ENCODE assay signal across 17 mouse cellular contexts in genomic region chr8:64926355-64926754, GRCm38 (mm10). TPM values are rescaled to one million over a fixed set of nuclear protein-coding genes. Genes with fewer than 3 reads are reported as not detected.
A peak's percentile ranks its signal among the peaks of the same experiment; 100 is the strongest.
DNase-seq lines count a peak whose midpoint lies in the region; ATAC-seq and TF ChIP-seq lines count a peak whose summit lies in the region.
"Had no signal": no experiment of that assay in that cellular context is flagged by ENCODE, and none has a peak within 500 bp of the region (broad histone marks: within the 10 kb centered on the region; RNA-seq: fewer than 3 reads in every experiment).

No protein-coding gene starts in this region.

- H3K4me1 ChIP-seq in hindbrain, postnatal 0 days (ENCODE audit: insufficient read depth, low read length), result no peaks in the 10 kb centered on the region
- H3K4me1 ChIP-seq in hindbrain, embryonic 14.5 days (replicated peaks; ENCODE audit: control insufficient read depth, insufficient read depth, low read length), result 0 out of 2 replicates have a peak, but pooled peaks cover 2% of the 10 kb centered on the region
- no peaks in the 10 kb centered on the region for H3K4me1 ChIP-seq in lung, postnatal 0 days (ENCODE audit: insufficient read depth, low read depth, low read length)
- 0 out of 2 replicates have a peak, but pooled peaks cover 5% of the 10 kb centered on the region for H3K4me1 ChIP-seq in limb, embryonic 10.5 days
- H3K4me1 ChIP-seq: liver, embryonic 13.5 days; neural tube, embryonic 15.5 days had no signal

- no peak overlapping the region for H3K27ac ChIP-seq in hindbrain, postnatal 0 days
- no peak overlapping the region for H3K27ac ChIP-seq in hindbrain, embryonic 14.5 days
- no peak overlapping the region for H3K27ac ChIP-seq in lung, postnatal 0 days (ENCODE audit: low read length)
- H3K27ac ChIP-seq in limb, embryonic 10.5 days, result no peak overlapping the region
- H3K27ac ChIP-seq: hindbrain, embryonic 13.5 days; liver, embryonic 13.5 days; neural tube, embryonic 15.5 days; stomach, postnatal 0 days had no signal

- no peak overlapping the region for H3K4me2 ChIP-seq in hindbrain, postnatal 0 days (ENCODE audit: low read depth, low read length)
- no peak overlapping the region for H3K4me2 ChIP-seq in hindbrain, embryonic 14.5 days (replicated peaks)
- H3K4me2 ChIP-seq in lung, postnatal 0 days (replicated peaks; ENCODE audit: low read depth, low read length), result no peak overlapping the region
- H3K4me2 ChIP-seq: hindbrain, embryonic 13.5 days; liver, embryonic 13.5 days; neural tube, embryonic 15.5 days had no signal

- no peak for ATAC-seq in hindbrain, postnatal 0 days
- no peak for ATAC-seq in hindbrain, embryonic 14.5 days (ENCODE audit: low FRiP score)
- no peak for ATAC-seq in lung, postnatal 0 days
- ATAC-seq: intestine, postnatal 0 days had no signal

- TF ChIP-seq CTCF in hindbrain, postnatal 0 days (IDR thresholded peaks at IDR 0.05; ENCODE audit: low read depth), result no peak
- TF ChIP-seq CTCF in lung, postnatal 0 days (IDR thresholded peaks at IDR 0.05), result no peak

- no peak for TF ChIP-seq EP300 in lung, postnatal 0 days (IDR thresholded peaks at IDR 0.05)

- no peaks in the 10 kb centered on the region for H3K9me3 ChIP-seq in hindbrain, postnatal 0 days (ENCODE audit: low read length)
- H3K9me3 ChIP-seq in hindbrain, embryonic 14.5 days (ENCODE audit: control insufficient read depth, low read length), result no peaks in the 10 kb centered on the region
- H3K9me3 ChIP-seq in lung, postnatal 0 days (ENCODE audit: low read length), result no peaks in the 10 kb centered on the region
- no peaks in the 10 kb centered on the region for H3K9me3 ChIP-seq in limb, embryonic 10.5 days (replicated peaks)
- H3K9me3 ChIP-seq: hindbrain, embryonic 13.5 days; liver, embryonic 13.5 days; neural tube, embryonic 15.5 days had no signal

- no peaks in the 10 kb centered on the region for H3K36me3 ChIP-seq in hindbrain, postnatal 0 days (ENCODE audit: insufficient read depth, low read length)
- no peaks in the 10 kb centered on the region for H3K36me3 ChIP-seq in hindbrain, embryonic 14.5 days (replicated peaks; ENCODE audit: control insufficient read depth, insufficient read depth)
- no peaks in the 10 kb centered on the region for H3K36me3 ChIP-seq in lung, postnatal 0 days (ENCODE audit: insufficient read depth, low read length)
- H3K36me3 ChIP-seq in limb, embryonic 10.5 days, result no peaks in the 10 kb centered on the region
- H3K36me3 ChIP-seq: hindbrain, embryonic 13.5 days; liver, embryonic 13.5 days; neural tube, embryonic 15.5 days had no signal

- H3K9ac ChIP-seq in hindbrain, postnatal 0 days (replicated peaks; ENCODE audit: low read length), result no peak overlapping the region
- H3K9ac ChIP-seq in hindbrain, embryonic 14.5 days, result no peak overlapping the region
- H3K9ac ChIP-seq in lung, postnatal 0 days (replicated peaks; ENCODE audit: low read depth), result no peak overlapping the region
- H3K9ac ChIP-seq: hindbrain, embryonic 13.5 days; liver, embryonic 13.5 days; neural tube, embryonic 15.5 days had no signal

- H3K4me3 ChIP-seq in hindbrain, postnatal 0 days (ENCODE audit: low read length), result no peak overlapping the region
- no peak overlapping the region for H3K4me3 ChIP-seq in hindbrain, embryonic 14.5 days (replicated peaks; ENCODE audit: low read length)
- no peak overlapping the region for H3K4me3 ChIP-seq in lung, postnatal 0 days (ENCODE audit: low read depth, low read length)
- H3K4me3 ChIP-seq in limb, embryonic 10.5 days, result no peak overlapping the region
- H3K4me3 ChIP-seq: hindbrain, embryonic 13.5 days; liver, embryonic 13.5 days; neural tube, embryonic 15.5 days had no signal

- peak; percentile 23 for DNase-seq in adrenal gland, adult 2 months
- DNase-seq in adrenal gland, adult 18-20 months (ENCODE audit: low spot score in 2 of 2), result no peak
- DNase-seq in hindbrain, postnatal 0 days (ENCODE audit: low spot score), result peak; percentile 20
- DNase-seq in hindbrain, embryonic 14.5 days (ENCODE audit: low spot score), result no peak
- DNase-seq in lung, postnatal 0 days (ENCODE audit: low spot score), result peak; percentile 21
- DNase-seq in lung, postnatal 10 days, result no peak
- peak; percentile 52 to 57 for DNase-seq in left cerebral cortex, adult 9 months (ENCODE audit: low spot score in 2 of 2)
- DNase-seq in limb, embryonic 10.5 days (ENCODE audit: low spot score), result no peak
- DNase-seq: cerebellum, postnatal 25 days; gastrocnemius, postnatal 14 days; liver, embryonic 13.5 days; lung, postnatal 14 days; thymus, postnatal 36 days had no signal

- H3K27me3 ChIP-seq in hindbrain, postnatal 0 days (ENCODE audit: insufficient read depth, low read length), result no peaks in the 10 kb centered on the region
- no peaks in the 10 kb centered on the region for H3K27me3 ChIP-seq in hindbrain, embryonic 14.5 days (ENCODE audit: control insufficient read depth, insufficient read depth, low read length)
- no peaks in the 10 kb centered on the region for H3K27me3 ChIP-seq in lung, postnatal 0 days (replicated peaks; ENCODE audit: insufficient read depth, low read length)
- H3K27me3 ChIP-seq in limb, embryonic 10.5 days (ENCODE audit: low read depth, poor library complexity, severe bottlenecking), result no peaks in the 10 kb centered on the region
- H3K27me3 ChIP-seq: hindbrain, embryonic 13.5 days; liver, embryonic 13.5 days; neural tube, embryonic 15.5 days had no signal

- 35% methylated on average over 3 of the region's 3 CpGs for WGBS in hindbrain, postnatal 0 days
- 35% methylated on average over 3 of the region's 3 CpGs for WGBS in hindbrain, embryonic 14.5 days
- WGBS in lung, postnatal 0 days, result 43% methylated on average over 3 of the region's 3 CpGs
- WGBS in limb, embryonic 10.5 days, result 30% methylated on average over 3 of the region's 3 CpGs

RNA-seq across cellular contexts. Expression of gene Tmem192, which starts 20.6 kb away (rescaled TPM):
- total RNA-seq in adrenal gland, adult 2 months (2021), result 10 to 100 TPM; 57.5 to 77.8 TPM
- polyA plus RNA-seq in adrenal gland, adult 2 months (2012; rRNA removed), result 141 and 177 TPM in 2 replicates
- total RNA-seq in adrenal gland, adult 18-20 months (2021), result 10 to 100 TPM; 32.4 to 50.5 TPM
- total RNA-seq in hindbrain, postnatal 0 days (2014; rRNA removed), result 21.1 and 22.8 TPM in 2 replicates
- polyA plus RNA-seq in hindbrain, postnatal 0 days (2015; fragmentation: Nextera tagmentation; extraction: Ambion mirVana), result 45.4 and 47.0 TPM in 2 replicates
- 31.4 and 34.1 TPM in 2 replicates for polyA plus RNA-seq in hindbrain, embryonic 14.5 days (2014; fragmentation: Nextera tagmentation; extraction: Ambion mirVana)
- polyA plus RNA-seq in lung, postnatal 0 days (2015; fragmentation: Nextera tagmentation; extraction: Ambion mirVana), result 26.4 and 34.4 TPM in 2 replicates
- polyA plus RNA-seq in limb, embryonic 10.5 days (2016; fragmentation: Nextera tagmentation; extraction: Ambion mirVana), result 17.8 and 19.2 TPM in 2 replicates

Comparison
In these comparisons a context has a peak if more than half of its experiments do, and no peak if none do; other contexts are left out.
1. DNase-seq: peak in adrenal gland, adult 2 months (single experiment), hindbrain, postnatal 0 days (single experiment), lung, postnatal 0 days (single experiment) and left cerebral cortex, adult 9 months (2 of 2); none in adrenal gland, adult 18-20 months (0 of 2), hindbrain, embryonic 14.5 days (single experiment), lung, postnatal 10 days (single experiment) and limb, embryonic 10.5 days (single experiment).